Mouse (Mus musculus): ENCODE results near the gene Dner. TPM values are rescaled to one million over a fixed set of nuclear protein-coding genes. Genes with fewer than 3 reads are reported as not detected.
"Not testable (repeated sequence)": the region's sequence is repeated elsewhere in the genome, so short reads cannot be mapped to it uniquely, and the experiment has no call there.

Gene Dner
- polyA plus RNA-seq, 1 experiment from 2014 or later = 98.5 TPM

DNA sequence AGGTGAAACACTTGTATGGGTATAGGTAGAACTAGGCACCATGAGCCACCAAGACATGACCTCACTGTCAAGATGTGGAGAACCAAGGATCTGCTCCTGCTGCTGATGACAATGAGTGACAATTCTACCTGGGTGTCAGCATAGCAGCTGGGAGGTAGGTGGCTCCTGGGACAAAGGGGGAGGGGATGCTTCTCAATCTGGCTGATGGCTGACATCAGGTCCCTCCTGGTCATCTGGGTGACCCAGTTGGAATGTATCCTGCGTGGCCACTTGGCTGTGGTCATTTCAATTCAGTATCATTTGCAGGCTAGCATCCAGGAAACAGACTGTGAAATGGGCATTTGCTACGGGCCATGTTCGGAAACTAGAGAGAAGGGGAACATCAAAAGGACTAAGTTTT lies 315.1 kb downstream of the Dner start:
- Histone ChIP-seq H3K4me3 (no peak overlapping the region), H3K27ac (no peak overlapping the region), H3K27me3 (no peaks in the 10 kb centered on the region), H3K4me1 (no peaks in the 10 kb centered on the region), H3K9me3 (replicated peaks) (no peaks in the 10 kb centered on the region), H3K36me3 (ENCODE audit: poor library complexity, severe bottlenecking) (peaks cover 16% of the 10 kb centered on the region), H3K9ac (no peak overlapping the region), H3K4me2 (no peak overlapping the region)
- no peak for ATAC-seq
- WGBS = 90% methylated on average over 3 of the region's 3 CpGs

DNA sequence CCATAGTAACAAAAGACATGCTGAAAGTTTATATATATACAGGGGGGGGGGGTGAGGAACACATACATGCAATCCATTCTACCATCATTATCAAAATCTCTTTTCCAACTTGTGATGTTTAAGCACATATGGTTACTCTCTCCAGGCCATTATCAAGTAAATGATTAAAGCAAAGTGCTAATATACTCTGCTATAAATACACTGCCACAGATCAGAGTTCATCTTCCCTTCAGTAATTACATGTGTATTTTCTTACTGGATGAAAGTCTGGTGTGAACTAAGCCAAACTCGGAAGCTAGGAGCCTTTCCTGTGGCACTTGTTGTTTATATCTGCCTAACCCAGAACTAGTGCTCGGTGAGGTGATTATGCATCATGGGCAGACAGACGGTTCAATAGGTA lies 328.3 kb downstream of the Dner start:
- no peaks in the 10 kb centered on the region for H3K9me3 ChIP-seq (replicated peaks)
- no peak overlapping the region for H3K27ac ChIP-seq
- no peaks in the 10 kb centered on the region; the same call in 1 of the 2 replicates for H3K4me1 ChIP-seq
- 86% methylated on average over 3 of the region's 3 CpGs for WGBS
- ATAC-seq = no peak
- no peak overlapping the region for H3K4me3 ChIP-seq
- H3K9ac ChIP-seq = no peak overlapping the region
- H3K27me3 ChIP-seq = no peaks in the 10 kb centered on the region
- no peaks in the 10 kb centered on the region for H3K36me3 ChIP-seq (ENCODE audit: poor library complexity, severe bottlenecking)
- no peak overlapping the region for H3K4me2 ChIP-seq

DNA sequence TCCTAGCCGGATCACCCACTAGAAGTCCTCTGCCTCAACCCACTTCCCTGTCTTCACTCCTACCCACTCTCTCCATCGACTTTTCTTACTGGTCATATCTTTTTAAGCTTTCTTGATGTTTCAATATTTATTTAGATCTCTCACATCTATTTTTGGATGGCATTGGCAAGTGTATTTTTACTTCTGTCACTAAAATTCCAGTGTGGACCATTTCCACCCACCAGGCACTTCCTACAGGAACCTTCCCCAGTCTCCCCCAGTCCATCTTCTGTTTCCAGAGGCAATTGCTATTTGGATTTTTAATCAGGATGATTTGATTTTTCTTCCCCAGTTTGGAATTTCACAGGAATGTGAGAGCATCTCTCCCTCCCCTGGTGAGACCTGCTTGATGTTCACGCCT lies 329.5 kb downstream of the Dner start:
- Histone ChIP-seq H3K9me3 (replicated peaks) (no peaks in the 10 kb centered on the region), H3K4me3 (no peak overlapping the region), H3K27me3 (no peaks in the 10 kb centered on the region), H3K4me2 (no peak overlapping the region), H3K36me3 (ENCODE audit: poor library complexity, severe bottlenecking) (no peaks in the 10 kb centered on the region), H3K4me1 (no peaks in the 10 kb centered on the region; the same call in 1 of the 2 replicates), H3K27ac (no peak overlapping the region), H3K9ac (no peak overlapping the region)
- ATAC-seq = no peak
- 85% methylated on average over 3 of the region's 3 CpGs for WGBS

DNA sequence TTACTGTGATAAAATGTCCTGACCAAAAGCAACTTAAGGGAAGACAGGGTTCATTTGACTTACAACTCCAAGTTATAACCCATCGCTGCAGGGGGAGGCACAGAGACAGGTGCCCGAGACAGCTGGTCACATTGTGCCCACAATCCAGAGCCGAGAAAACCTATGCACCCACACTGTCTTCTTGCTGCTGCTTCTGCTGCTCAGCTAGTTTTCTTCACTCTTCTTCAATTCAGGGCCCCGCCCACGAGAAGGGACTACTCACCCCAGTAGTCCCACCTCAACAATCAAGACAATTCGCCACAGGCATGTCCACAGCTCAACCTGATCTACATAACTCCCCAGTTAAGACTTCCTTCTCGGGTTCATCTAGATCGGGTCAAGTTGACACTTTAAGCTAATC lies 332.1 kb downstream of the Dner start, which contains the start of gene Pid1:
Pid1 (minus strand) TSS at position 214 of the 400 bp plus-strand sequence.
- Histone ChIP-seq H3K4me2 (no peak within 1 kb of the TSS), H3K27me3 (no peaks in the 10 kb centered on the region), H3K9ac (no peak within 1 kb of the TSS), H3K4me3 (no peak within 1 kb of the TSS), H3K36me3 (ENCODE audit: poor library complexity, severe bottlenecking) (no peaks in the 10 kb centered on the region), H3K4me1 (no peaks in the 10 kb centered on the region; the same call in 1 of the 2 replicates), H3K27ac (no peak within 1 kb of the TSS), H3K9me3 (replicated peaks) (no peaks in the 10 kb centered on the region)
- ATAC-seq = no peak
- 91% methylated on average over 8 of the region's 8 CpGs for WGBS

DNA sequence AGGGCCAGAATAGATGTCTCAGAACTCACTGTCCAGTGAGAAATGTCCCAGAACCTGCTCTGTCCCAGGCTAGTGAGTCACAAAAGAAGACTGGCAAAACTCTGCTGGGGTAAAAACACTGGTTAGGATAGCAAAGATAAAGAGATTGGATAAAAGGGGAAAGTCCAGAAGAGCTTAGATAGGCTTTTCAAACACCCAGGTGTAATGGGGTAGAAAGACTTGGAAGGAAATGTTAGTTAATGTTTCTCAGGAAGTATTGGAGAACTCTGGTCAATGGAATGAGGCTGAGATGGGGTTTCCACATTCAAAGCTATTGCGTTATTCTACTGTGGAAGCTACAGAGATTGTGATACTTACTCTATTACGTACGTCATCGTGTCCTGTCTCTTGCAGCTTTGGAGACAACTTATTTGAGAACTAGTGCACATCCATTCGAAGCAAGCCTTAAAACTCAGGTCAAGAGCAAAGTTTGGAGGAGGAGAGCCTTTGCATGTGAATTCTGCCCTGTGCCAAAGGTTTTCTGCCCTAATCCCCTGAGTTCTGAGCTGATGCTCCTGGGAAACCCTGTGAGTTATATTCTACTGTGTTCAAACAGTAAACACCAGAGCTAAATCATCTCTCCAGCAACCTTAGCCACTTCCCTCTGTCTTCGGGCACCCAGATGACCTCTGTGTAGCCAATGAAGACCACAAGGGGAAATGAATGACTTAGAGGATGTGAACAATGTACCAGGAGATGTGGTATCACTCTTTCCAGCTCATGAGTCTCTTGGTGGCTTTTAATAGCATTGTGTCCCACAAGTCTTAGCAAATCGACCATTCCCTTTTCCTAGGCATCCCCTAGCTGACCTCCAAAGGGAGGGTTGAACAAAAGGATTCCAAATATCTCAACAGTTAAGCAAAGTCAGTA lies 333.1 kb downstream of the Dner start:
- H3K4me2 ChIP-seq = no peak overlapping the region
- H3K9me3 ChIP-seq (replicated peaks) = no peaks in the 10 kb centered on the region
- no peak overlapping the region for H3K27ac ChIP-seq
- no peaks in the 10 kb centered on the region; the same call in 1 of the 2 replicates for H3K4me1 ChIP-seq
- no peak for ATAC-seq
- no peak overlapping the region for H3K9ac ChIP-seq
- H3K27me3 ChIP-seq = no peaks in the 10 kb centered on the region
- WGBS = 91% methylated on average over 7 of the region's 7 CpGs
- no peak overlapping the region for H3K4me3 ChIP-seq
- H3K36me3 ChIP-seq (ENCODE audit: poor library complexity, severe bottlenecking) = no peaks in the 10 kb centered on the region

DNA sequence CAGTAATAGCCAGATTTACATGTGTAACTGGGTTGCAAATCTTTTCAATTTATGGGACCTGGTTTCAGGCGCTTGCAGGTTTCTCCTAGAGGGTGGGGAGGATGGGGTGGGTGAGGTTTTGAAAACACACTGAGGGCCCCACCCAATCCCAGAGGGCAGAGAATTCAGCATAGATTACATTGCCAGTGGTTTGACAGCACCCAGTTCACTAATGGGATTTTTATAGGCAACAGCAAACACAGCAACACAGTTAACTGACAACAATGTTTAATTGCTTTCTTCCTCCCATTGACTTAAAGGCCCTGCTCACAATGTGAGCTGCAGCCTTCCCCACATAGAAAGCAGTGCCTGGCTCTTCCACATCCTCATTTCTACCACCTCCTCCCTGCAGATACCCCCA lies 333.8 kb downstream of the Dner start:
- no peak for ATAC-seq
- no peaks in the 10 kb centered on the region for H3K9me3 ChIP-seq (replicated peaks)
- 83% methylated on average over 1 of the region's 1 CpGs for WGBS
- no peaks in the 10 kb centered on the region; the same call in 1 of the 2 replicates for H3K4me1 ChIP-seq
- no peaks in the 10 kb centered on the region for H3K27me3 ChIP-seq
- no peaks in the 10 kb centered on the region for H3K36me3 ChIP-seq (ENCODE audit: poor library complexity, severe bottlenecking)
- H3K4me3 ChIP-seq = no peak overlapping the region
- no peak overlapping the region for H3K27ac ChIP-seq
- H3K4me2 ChIP-seq = no peak overlapping the region
- H3K9ac ChIP-seq = no peak overlapping the region

DNA sequence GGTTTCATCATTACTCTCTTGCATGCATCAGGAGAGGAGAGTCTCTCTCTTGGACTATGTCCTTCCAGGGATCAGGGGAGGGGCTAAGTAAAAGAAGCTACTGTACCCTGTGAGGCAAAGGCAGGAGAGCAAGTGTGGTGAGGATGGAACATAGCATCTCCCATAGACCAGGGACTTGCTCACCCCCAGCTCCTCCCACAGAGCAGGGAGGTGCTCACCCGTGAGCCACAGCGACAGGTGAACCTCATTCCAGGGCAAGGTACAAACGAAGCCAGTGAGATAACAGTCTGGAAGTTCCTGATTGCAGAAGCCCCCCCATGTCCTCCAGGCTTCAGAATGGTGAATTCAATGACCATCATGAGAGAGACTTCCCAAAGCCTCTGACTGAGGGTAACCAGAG lies 334.6 kb downstream of the Dner start:
- Histone ChIP-seq H3K36me3 (ENCODE audit: poor library complexity, severe bottlenecking) (no peaks in the 10 kb centered on the region), H3K27me3 (no peaks in the 10 kb centered on the region), H3K27ac (no peak overlapping the region), H3K4me3 (no peak overlapping the region), H3K9me3 (replicated peaks) (no peaks in the 10 kb centered on the region), H3K4me2 (no peak overlapping the region), H3K9ac (no peak overlapping the region), H3K4me1 (no peaks in the 10 kb centered on the region; the same call in 1 of the 2 replicates)
- WGBS = 89% methylated on average over 3 of the region's 3 CpGs
- no peak for ATAC-seq

DNA sequence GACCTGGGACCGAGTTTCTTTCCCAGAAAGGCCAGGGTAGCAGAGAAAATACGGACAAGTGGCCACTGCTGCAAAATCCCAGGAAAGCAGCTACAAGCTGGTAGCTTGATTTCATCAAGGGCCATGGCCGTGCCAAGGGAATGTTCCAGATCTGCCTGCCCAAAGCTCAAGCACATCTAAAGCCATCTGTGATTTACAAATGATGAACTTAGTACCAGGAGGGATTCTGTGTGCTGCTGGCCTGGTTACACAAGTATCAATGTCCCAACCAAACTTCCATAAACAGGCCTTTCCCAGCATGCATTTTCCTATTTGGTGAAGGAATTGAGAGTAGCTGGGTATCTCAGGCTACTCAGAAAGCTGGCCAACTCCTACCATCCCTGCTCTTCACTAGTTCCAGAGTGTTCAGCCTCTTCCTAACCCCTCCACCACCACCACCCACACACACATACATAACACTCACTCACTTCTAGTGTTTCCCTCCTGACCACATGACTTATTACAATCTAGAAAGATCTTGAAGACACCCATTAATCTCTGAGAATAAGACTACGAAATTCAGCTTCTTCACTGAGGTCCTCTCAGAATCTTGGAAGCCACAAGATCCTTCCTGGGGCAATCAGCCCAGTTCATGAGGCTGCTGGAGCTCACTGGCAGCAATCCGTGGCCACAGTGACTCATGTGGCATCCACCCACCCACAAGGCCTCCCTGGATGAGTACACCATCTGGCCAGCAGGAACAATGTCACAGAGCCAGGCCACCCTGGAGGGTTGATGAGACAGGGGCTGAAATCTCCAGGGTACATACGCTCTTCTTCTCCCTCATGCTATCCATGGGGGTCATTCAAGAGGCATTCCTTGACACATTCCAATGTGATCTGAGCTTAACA lies 336.2 kb downstream of the Dner start:
- H3K36me3 ChIP-seq (ENCODE audit: poor library complexity, severe bottlenecking) = no peaks in the 10 kb centered on the region
- H3K4me3 ChIP-seq = no peak overlapping the region
- H3K27me3 ChIP-seq = no peaks in the 10 kb centered on the region
- no peaks in the 10 kb centered on the region for H3K9me3 ChIP-seq (replicated peaks)
- H3K4me2 ChIP-seq = no peak overlapping the region
- ATAC-seq = no peak
- no peak overlapping the region for H3K27ac ChIP-seq
- WGBS = 78% methylated on average over 6 of the region's 6 CpGs
- no peaks in the 10 kb centered on the region for H3K4me1 ChIP-seq
- H3K9ac ChIP-seq = no peak overlapping the region

DNA sequence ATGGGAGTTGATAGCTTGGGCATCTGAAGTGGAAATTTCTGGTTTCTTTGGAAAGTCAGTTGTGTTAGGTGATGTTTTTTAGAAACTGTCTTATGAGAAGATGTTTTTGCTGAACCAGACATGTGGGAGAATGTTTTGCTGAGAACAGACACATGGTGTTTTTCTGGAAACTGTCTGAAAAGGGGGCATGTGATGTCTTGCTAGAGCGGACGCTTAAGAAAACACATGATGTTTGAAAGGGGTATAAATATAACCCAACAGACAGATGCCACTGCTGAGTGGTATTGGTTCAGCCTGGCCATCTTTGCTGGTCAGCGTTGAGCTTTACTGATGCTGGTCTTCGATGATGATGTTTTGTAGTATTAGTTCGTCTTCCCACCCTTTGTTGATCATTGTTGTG lies 338.8 kb downstream of the Dner start:
- H3K27ac ChIP-seq = no peak overlapping the region
- no peaks in the 10 kb centered on the region for H3K36me3 ChIP-seq (ENCODE audit: poor library complexity, severe bottlenecking)
- H3K27me3 ChIP-seq = no peaks in the 10 kb centered on the region
- H3K4me1 ChIP-seq = no peaks in the 10 kb centered on the region
- no peak overlapping the region for H3K4me2 ChIP-seq
- H3K9me3 ChIP-seq (replicated peaks) = no peaks in the 10 kb centered on the region
- H3K9ac ChIP-seq = no peak overlapping the region
- ATAC-seq = no peak
- WGBS = 91% methylated on average over 5 of the region's 5 CpGs
- no peak overlapping the region for H3K4me3 ChIP-seq

DNA sequence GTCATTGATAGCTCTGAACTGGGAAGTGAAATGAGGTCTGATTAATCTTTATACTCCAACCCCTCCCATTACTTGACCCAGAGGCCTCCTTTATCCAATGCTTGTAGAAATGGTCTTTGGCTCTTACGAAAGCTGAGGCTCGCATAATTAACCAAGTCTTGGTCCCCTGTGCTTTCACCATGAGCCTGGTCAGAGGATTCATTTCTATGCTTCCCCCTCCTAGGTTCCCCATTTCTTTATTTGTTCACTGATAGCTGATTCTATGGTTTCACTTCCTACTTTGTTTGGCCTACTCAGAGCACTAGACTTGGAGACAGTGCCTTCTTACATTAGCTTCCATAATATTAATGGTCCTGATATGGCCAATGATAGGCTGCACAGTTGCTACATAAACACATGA lies 345.8 kb downstream of the Dner start:
- H3K9ac ChIP-seq = no peak overlapping the region
- no peak overlapping the region for H3K27ac ChIP-seq
- ATAC-seq = no peak
- no peaks in the 10 kb centered on the region for H3K9me3 ChIP-seq (replicated peaks)
- no peaks in the 10 kb centered on the region for H3K36me3 ChIP-seq (ENCODE audit: poor library complexity, severe bottlenecking)
- no peaks in the 10 kb centered on the region for H3K27me3 ChIP-seq
- H3K4me1 ChIP-seq = no peaks in the 10 kb centered on the region
- H3K4me3 ChIP-seq = no peak overlapping the region
- no peak overlapping the region for H3K4me2 ChIP-seq
- WGBS = 88% methylated on average over 2 of the region's 2 CpGs

DNA sequence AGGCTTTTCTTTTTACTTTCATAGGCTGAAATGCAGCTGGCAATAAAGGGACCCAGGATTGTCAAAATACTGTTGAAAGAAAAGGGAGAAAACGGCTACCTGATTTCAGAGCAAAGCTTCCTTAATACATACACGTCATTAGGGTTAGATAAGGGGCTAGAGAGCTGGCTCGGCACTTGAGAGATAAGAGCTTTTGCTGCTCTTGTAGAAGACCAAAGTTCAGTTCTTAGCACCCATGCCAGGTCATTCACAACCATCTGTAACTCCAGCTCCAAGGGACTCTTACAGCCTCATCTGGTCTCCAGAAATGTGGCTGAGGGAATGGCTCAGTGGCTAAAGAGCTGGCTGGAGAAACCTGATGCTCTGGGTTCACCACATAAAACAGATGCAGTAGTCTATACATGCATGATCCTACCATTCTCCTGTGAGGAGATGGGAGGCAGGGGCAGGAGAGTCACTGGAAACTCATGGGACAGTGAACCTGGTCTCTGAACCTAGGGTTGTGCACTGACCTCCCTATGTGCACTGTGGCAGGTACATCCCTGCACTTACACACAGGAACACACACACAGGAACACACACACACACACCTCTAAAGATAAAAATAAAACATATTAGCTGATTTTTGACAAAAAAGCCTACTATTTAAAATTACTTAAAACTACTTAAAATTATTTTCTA lies 348.1 kb downstream of the Dner start:
- Histone ChIP-seq H3K27ac (no peak overlapping the region), H3K4me1 (no peaks in the 10 kb centered on the region), H3K4me2 (no peak overlapping the region), H3K9ac (no peak overlapping the region), H3K4me3 (no peak overlapping the region), H3K36me3 (ENCODE audit: poor library complexity, severe bottlenecking) (no peaks in the 10 kb centered on the region), H3K9me3 (replicated peaks) (no peaks in the 10 kb centered on the region), H3K27me3 (no peaks in the 10 kb centered on the region)
- no peak for ATAC-seq
- WGBS = 83% methylated on average over 3 of the region's 3 CpGs

DNA sequence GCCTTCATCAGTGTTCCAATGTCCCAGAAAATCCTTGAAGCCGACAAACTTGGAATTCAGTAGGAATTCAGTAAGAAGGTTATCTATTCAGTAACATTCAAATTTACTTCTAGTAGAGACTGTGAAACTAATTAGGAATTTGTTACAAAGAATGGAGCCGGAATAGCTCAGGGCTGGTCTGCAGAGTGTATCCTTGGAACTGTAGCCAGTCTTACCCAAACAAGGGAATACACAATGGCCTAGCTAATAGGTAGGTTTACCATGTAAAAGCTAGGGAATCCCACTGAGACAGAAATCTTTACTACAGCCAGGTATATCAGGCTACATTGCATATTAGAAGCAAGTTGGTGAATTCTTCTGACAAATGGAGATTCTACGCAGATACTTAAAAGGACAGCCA lies 363.2 kb downstream of the Dner start:
- not testable (repeated sequence) for H3K4me1 ChIP-seq; ATAC-seq; H3K27ac ChIP-seq; H3K27me3 ChIP-seq; H3K36me3 ChIP-seq (ENCODE audit: poor library complexity, severe bottlenecking); H3K4me2 ChIP-seq; H3K9ac ChIP-seq; H3K9me3 ChIP-seq (replicated peaks); H3K4me3 ChIP-seq
- WGBS = 38% methylated on average over 3 of the region's 3 CpGs
